Mouse (Mus musculus) erythroblast, embryonic 14.5 days (primary cell): ENCODE results near the gene Rims1. TPM values are rescaled to one million over a fixed set of nuclear protein-coding genes. Genes with fewer than 3 reads are reported as not detected.

Source experiments
- H3K27me3 ChIP-seq: 2 replicates; pipeline ENCODE4 v1.6.1; 2012; ENCODE audit warnings: inconsistent platforms; ENCODE audit not compliant: control insufficient read depth
- H3K36me3 ChIP-seq: 2 replicates; pipeline ENCODE4 v1.6.1; 2012; ENCODE audit warnings: mild to moderate bottlenecking, inconsistent platforms; ENCODE audit not compliant: control insufficient read depth
- H3K4me1 ChIP-seq: 2 replicates; pipeline ENCODE4 v1.6.1; 2012; ENCODE audit warnings: inconsistent platforms; ENCODE audit not compliant: control insufficient read depth
- H3K4me3 ChIP-seq: replicated peaks from 2 replicates; pipeline ENCODE3; 2012; ENCODE audit warnings: moderate library complexity, mild to moderate bottlenecking, inconsistent platforms
- H3K9me3 ChIP-seq: 2 replicates; pipeline ENCODE4 v1.6.1; 2012; ENCODE audit warnings: low read length, inconsistent platforms, mixed read lengths; ENCODE audit not compliant: control insufficient read depth
- GATA1 ChIP-seq: IDR thresholded peaks from 2 replicates; pipeline ENCODE4 v1.6.1; 2012; ENCODE audit warnings: low read length, inconsistent platforms, mixed read lengths
- TAL1 ChIP-seq: IDR thresholded peaks from 3 replicates; pipeline ENCODE4 v1.6.1; 2012; ENCODE audit warnings: low read length, inconsistent platforms, mixed read lengths
- polyA plus RNA-seq: library from polyadenylated mRNA; stranded (reverse); fragments of >175 nt; gene quantifications from 2 replicates; pipeline ENCODE4 v1.2.3, GENCODE M21; 2012

The Rims1 gene
- polyA plus RNA-seq, 1 experiment = not detected

DNA sequence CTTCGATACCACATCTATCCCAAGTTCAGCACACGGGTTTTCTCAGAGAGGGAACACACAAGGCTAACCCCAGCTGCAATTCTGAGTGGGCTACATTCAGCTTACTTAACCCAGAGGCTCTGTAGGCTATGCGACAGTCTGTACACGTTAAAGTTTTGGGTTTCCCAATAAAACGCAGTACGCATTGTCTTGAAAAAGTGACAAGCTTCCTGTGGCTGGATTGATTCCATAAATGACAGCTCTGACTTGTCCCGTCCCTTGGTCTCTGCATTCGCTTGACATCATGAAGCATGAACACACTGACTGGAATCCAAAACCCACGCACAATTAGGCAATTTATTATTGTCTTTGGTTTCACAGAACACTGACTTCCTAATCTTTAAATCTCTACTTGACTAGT is 294.2 kb downstream of the Rims1 start:
- Histone ChIP-seq H3K27me3 (no peaks in the 10 kb centered on the region), H3K36me3 (no peaks in the 10 kb centered on the region), H3K9me3 (peaks cover 4% of the 10 kb centered on the region; the same call in 1 of the 2 replicates), H3K4me1 (no peaks in the 10 kb centered on the region), H3K4me3 (no peak overlapping the region)
- TF ChIP-seq TAL1 (no peak), GATA1 (no peak)

DNA sequence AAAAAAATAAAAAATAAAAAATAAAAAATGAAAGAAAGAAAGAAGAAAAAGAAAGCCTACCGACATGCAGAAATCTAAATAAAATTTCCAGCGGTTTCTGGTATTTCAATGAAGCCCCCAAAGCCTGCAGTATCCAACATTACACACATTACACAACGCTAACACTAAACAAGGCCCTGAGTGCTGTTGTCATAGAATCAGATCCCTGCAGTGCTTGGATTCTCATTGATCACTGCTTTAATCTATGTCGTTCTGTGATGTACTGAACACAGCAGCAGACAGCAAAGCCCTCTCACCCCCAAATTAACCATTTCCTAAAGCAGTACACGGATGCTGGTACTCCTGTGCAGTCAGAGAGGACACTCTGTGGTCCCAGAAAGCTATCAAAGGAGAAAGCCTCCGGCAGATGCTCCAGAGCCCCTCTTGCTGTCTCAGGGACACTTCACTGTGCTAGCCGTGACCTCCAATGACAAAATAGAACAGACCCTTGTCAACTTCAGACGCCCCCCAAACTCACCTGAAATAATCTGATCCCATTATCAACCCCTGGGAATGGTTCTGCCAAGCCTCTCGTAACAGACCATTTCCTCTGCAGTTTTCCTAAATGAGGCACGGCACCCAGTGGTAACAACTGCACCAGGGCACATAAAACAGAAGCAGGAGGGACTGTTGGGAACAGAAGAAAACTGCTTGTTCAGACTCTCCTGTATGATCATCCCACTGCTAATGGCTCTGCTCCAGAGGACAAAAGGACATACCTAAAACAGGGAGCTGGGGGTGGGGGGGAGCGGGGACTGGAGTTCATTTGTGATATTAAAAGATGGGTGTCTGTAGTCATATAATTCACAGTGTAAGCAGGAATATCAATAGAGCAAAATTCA is 296.8 kb downstream of the Rims1 start:
- Histone ChIP-seq H3K9me3 (peaks cover 4% of the 10 kb centered on the region; the same call in 1 of the 2 replicates), H3K27me3 (no peaks in the 10 kb centered on the region), H3K36me3 (no peaks in the 10 kb centered on the region), H3K4me1 (no peaks in the 10 kb centered on the region), H3K4me3 (no peak overlapping the region)
- no peak for TF ChIP-seq TAL1
- TF ChIP-seq GATA1 = no peak

GRCm38 (mm10) chr1:22487270-22487864 is 318.4 kb downstream of the Rims1 start:
- TF ChIP-seq GATA1 = no peak
- no peak for TF ChIP-seq TAL1
- Histone ChIP-seq H3K36me3 (no peaks in the 10 kb centered on the region), H3K27me3 (no peaks in the 10 kb centered on the region), H3K9me3 (no peaks in the 10 kb centered on the region; the same call in 1 of the 2 replicates), H3K4me3 (no peak overlapping the region), H3K4me1 (no peaks in the 10 kb centered on the region)

DNA sequence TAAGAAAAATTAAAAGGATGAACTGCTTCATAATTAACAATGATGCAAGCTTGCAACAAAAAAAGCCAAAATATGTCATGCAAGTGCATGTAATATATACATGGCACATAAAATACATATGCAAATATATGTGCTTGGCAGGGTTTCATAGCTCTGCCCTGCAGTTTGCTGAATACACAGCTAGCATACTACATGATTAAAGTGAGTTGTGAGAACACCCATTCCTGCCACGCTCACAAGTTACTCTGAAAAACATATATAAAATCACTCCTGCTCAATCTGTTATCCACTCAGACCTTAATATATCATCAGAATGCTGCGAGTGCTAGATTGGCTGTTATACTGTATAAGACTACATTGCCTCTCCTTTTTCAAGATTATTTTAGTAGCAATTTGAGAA is 329.6 kb downstream of the Rims1 start:
- no peak for TF ChIP-seq GATA1
- no peak for TF ChIP-seq TAL1
- H3K27me3 ChIP-seq = no peaks in the 10 kb centered on the region

DNA sequence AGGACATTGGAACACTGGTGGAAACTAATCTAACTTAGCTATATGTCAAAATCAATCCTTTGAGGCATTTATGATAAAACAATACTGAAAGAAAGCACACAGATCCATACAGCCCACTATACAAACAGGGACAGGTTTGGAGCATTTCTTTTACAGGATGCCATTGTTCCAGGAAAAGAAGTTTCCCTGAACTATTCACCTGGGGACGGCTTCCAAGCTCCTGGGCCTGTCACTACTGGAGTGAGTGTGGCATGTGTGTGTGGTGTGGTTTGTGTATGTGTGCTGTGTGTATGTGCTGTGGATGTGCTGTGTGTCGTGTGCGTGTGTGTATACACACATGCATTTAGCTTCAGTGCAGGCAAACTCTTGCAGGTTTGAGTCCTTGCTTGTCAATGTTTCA is 338.8 kb downstream of the Rims1 start:
- no peaks in the 10 kb centered on the region for H3K36me3 ChIP-seq

More for the DNA sequence above, 329.6 kb downstream of the Rims1 start:
- Histone ChIP-seq H3K4me1 (no peaks in the 10 kb centered on the region), H3K9me3 (no peaks in the 10 kb centered on the region), H3K4me3 (no peak overlapping the region), H3K36me3 (no peaks in the 10 kb centered on the region)

DNA sequence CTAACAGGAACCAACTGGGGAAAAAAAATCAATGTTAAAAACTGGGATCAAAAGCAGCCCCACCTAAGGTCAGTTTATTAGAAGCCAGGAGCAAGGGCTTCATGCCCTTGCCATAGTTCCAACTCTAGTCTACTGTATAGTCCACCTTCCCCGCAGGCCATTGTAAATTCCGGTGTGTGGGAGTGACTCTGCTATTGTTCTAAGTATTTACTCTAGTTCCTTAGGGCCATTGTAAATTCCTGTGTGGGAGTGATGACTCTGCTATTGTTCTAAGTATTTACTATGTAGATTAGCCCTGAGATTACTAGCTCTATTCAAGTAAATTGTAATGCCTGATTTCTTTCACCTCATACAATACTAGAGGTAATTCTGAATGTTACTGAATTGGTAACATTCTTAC is 339.2 kb downstream of the Rims1 start:
- H3K4me3 ChIP-seq = no peak overlapping the region
- no peaks in the 10 kb centered on the region for H3K27me3 ChIP-seq
- TF ChIP-seq GATA1 (no peak), TAL1 (no peak)
- no peaks in the 10 kb centered on the region for H3K4me1 ChIP-seq
- H3K36me3 ChIP-seq = no peaks in the 10 kb centered on the region
- 0 out of 2 replicates have a peak, but pooled peaks cover 2% of the 10 kb centered on the region for H3K9me3 ChIP-seq

More for the DNA sequence above, 338.8 kb downstream of the Rims1 start:
- Histone ChIP-seq H3K4me3 (no peak overlapping the region), H3K9me3 (0 out of 2 replicates have a peak, but pooled peaks cover 2% of the 10 kb centered on the region), H3K4me1 (no peaks in the 10 kb centered on the region), H3K27me3 (no peaks in the 10 kb centered on the region)
- no peak for TF ChIP-seq GATA1
- no peak for TF ChIP-seq TAL1

DNA sequence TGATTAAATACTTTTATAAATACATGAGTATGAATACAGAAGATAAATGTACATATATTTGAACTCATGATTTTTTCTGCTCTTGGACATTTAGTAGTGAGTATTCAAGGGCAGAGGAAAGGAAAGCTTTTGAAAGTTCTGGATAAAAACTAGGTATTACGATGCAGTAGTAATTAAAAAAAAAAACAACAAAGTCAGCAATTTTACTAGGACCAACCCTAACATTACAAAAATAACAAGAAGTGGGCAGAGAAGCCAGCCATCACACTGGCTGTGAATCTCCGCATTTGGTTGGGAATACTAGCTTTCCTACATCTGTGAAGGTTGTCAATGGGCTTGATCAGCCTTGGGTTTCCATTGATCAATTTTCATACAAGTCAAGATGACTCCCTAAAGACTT is 381.8 kb downstream of the Rims1 start:
- H3K4me1 ChIP-seq = no peaks in the 10 kb centered on the region
- peaks cover 3% of the 10 kb centered on the region for H3K9me3 ChIP-seq
- no peaks in the 10 kb centered on the region for H3K36me3 ChIP-seq
- H3K4me3 ChIP-seq = no peak overlapping the region
- no peak for TF ChIP-seq GATA1
- TF ChIP-seq TAL1 = no peak
- no peaks in the 10 kb centered on the region for H3K27me3 ChIP-seq

DNA sequence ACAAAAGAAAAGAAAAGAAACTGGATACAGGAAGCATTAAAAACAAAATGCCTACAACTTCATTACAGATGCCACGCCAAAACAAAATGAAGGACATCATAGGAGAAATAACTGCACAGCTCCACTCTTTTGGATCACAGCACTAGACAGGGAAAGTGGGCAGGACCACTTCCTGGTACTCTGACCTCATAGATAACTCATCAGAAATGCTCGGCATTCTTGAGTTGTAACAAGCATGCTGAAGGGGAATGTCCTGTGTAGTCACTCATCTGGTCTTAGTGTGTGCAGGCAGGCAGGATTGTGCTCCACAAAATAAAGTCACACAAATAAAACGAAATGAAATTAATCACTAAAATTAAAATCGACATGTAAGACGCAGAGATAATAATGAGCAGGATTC is 383.7 kb downstream of the Rims1 start:
- no peaks in the 10 kb centered on the region; the same call in 1 of the 2 replicates for H3K9me3 ChIP-seq
- no peaks in the 10 kb centered on the region for H3K36me3 ChIP-seq
- TF ChIP-seq TAL1 = no peak
- no peak for TF ChIP-seq GATA1
- H3K4me1 ChIP-seq = no peaks in the 10 kb centered on the region
- H3K4me3 ChIP-seq = no peak overlapping the region
- H3K27me3 ChIP-seq = no peaks in the 10 kb centered on the region

- H3K4me1 ChIP-seq = no peaks in the 10 kb centered on the region
- H3K36me3 ChIP-seq = no peaks in the 10 kb centered on the region
- H3K9me3 ChIP-seq = no peaks in the 10 kb centered on the region
- H3K27me3 ChIP-seq = no peaks in the 10 kb centered on the region
- no peak for TF ChIP-seq TAL1
- TF ChIP-seq GATA1 = no peak
- no peak overlapping the region for H3K4me3 ChIP-seq
Observed at GRCm38 (mm10) chr1:22410173-22410572, 395.6 kb downstream of the Rims1 start.

DNA sequence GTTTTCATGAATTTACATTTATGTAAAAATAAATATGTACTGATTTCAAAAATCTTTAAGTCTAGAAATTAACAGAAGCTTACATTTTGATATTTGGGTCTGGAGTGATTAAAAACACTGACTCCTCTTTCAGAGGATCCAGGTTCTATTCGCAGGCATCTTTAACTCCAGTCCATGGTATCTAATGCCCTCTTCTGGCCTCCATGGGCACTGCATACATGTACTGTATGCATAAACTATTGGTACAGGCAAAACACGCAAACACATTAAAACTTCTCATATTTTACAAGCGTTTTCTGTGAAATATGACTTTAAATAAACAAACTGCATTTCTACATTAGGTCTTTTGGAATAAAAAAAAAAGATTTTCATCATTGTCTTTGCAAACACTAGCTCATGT is 419.4 kb downstream of the Rims1 start:
- Histone ChIP-seq H3K4me3 (no peak overlapping the region), H3K4me1 (no peaks in the 10 kb centered on the region), H3K36me3 (no peaks in the 10 kb centered on the region), H3K27me3 (no peaks in the 10 kb centered on the region), H3K9me3 (no peaks in the 10 kb centered on the region)
- TF ChIP-seq GATA1 (no peak), TAL1 (no peak)
